Mouse (Mus musculus) neural tube, embryonic 11.5 days (tissue): ENCODE data around the gene Kif22. TPM values are rescaled to one million over a fixed set of nuclear protein-coding genes. Genes with fewer than 3 reads are reported as not detected.

ENCODE experiments used
- ATAC-seq: fragments of 200-750 bp; cut with Nextera tagmentation; 2 replicates; pipeline ENCODE4 v1.8.0; 2017; ENCODE audit warnings: moderate number of reproducible peaks, mild to moderate bottlenecking, moderate TSS enrichment, moderate library complexity; ENCODE audit not compliant: insufficient read depth, low FRiP score, low TSS enrichment
- DNase-seq: peaks from one replicate; pipeline ENCODE4 v3.0.0-alpha.2; 2015; ENCODE audit warnings: low spot score
- H3K27ac ChIP-seq: fragments of 300-500 bp; sonication (generic); 2 replicates; pipeline ENCODE4 v1.5.1; 2014; ENCODE audit warnings: low read depth, mild to moderate bottlenecking, low read length
- H3K27me3 ChIP-seq: fragments of 300-500 bp; sonication (generic); 2 replicates; pipeline ENCODE4 v1.6.1; 2014; ENCODE audit warnings: mild to moderate bottlenecking, low read length, mixed read lengths; ENCODE audit not compliant: control insufficient read depth, insufficient read depth
- H3K36me3 ChIP-seq: fragments of 300-500 bp; sonication (generic); 2 replicates; pipeline ENCODE4 v1.6.1; 2014; ENCODE audit warnings: mild to moderate bottlenecking, low read length, moderate library complexity, mixed read lengths; ENCODE audit not compliant: control insufficient read depth, insufficient read depth
- H3K4me1 ChIP-seq: fragments of 300-500 bp; sonication (generic); 2 replicates; pipeline ENCODE4 v1.6.1; 2014; ENCODE audit warnings: low read length, mixed read lengths; ENCODE audit not compliant: control insufficient read depth, insufficient read depth
- H3K4me2 ChIP-seq: fragments of 300-500 bp; sonication (generic); 2 replicates; pipeline ENCODE4 v1.6.1; 2014; ENCODE audit warnings: low read depth, mild to moderate bottlenecking, moderate library complexity
- H3K4me3 ChIP-seq: fragments of 300-500 bp; sonication (generic); 2 replicates; pipeline ENCODE4 v1.5.1; 2014; ENCODE audit warnings: low read depth, low read length
- H3K9ac ChIP-seq: fragments of 300-500 bp; sonication (generic); 2 replicates; pipeline ENCODE4 v1.6.1; 2014; ENCODE audit warnings: mild to moderate bottlenecking, low read length
- H3K9me3 ChIP-seq: fragments of 300-500 bp; sonication (generic); 2 replicates; pipeline ENCODE4 v1.6.1; 2016; ENCODE audit warnings: low read length; ENCODE audit not compliant: control insufficient read depth
- WGBS: fragments of 180-500 bp; shearing (Covaris S2); extraction: QIAGEN DNeasy Blood & Tissue Kit; methylation state at CpG from one replicate; pipeline ENCODE4 v1.1.7; 2014; 5-methylcytosine and 5-hydroxymethylcytosine counted together
- polyA plus RNA-seq: library from polyadenylated mRNA; unstranded; fragments of >200 nt; fragmentation: Nextera tagmentation; extraction: Ambion mirVana; gene quantifications from 2 replicates; pipeline ENCODE4 v1.2.1, GENCODE M21; 2014

Gene Kif22
- polyA plus RNA-seq, 1 experiment from 2014 or later: 168 TPM

GRCm38 (mm10) chr7:127084794-127085193 is 42.5 kb upstream of the Kif22 start:
- no peaks in the 10 kb centered on the region for H3K9me3 ChIP-seq
- ATAC-seq (no peak), DNase-seq (no peak)
- no peaks in the 10 kb centered on the region for H3K27me3 ChIP-seq
- H3K4me1 ChIP-seq: peaks cover 5% of the 10 kb centered on the region; the same call in 1 of the 2 replicates
- no peaks in the 10 kb centered on the region for H3K36me3 ChIP-seq
- H3K4me2 ChIP-seq: no peak overlapping the region
- 79% methylated on average over 2 of the region's 2 CpGs for WGBS
- no peak overlapping the region for H3K9ac ChIP-seq
- H3K4me3 ChIP-seq: no peak overlapping the region
- H3K27ac ChIP-seq: no peak overlapping the region

DNA sequence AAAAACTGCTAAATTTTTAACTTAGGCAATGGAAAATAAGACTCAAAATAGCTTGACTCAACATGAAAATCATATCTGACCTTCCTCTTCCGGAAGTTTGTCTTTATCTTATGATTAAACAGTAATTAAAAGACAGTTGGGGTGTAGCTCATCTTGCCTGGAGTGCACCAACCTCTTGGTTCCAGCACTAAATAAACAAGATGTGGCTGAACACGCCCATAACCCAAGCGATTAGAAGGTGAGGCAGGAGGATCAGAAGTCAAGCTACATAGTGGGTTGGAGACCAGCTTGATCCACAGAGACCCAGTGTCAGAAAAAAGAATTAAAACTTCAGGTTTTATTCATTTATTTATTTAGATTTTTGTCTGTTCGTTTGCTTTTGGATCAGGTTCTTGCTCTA is 41.4 kb upstream of the Kif22 start:
- 85% methylated on average over 4 of the region's 4 CpGs for WGBS

DNA sequence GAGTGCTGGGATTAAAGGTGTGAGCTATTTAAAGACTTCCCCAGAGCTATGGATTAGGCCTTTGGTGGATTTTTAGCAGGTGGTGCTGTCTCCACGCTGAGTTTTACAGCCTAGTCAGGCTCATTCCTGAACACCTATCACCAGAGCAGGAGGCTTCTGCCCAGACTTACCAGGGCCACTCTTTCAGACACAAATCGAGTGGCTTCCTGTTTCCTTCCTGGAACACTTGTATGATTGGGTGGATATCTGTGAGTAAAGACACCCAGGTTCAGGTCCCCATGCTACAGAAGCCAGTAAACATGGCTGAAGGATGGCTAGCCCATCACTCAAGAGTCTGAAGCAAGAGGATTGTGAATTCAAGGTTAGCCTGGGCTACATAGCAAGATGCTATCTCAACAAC is 40.7 kb upstream of the Kif22 start:
- DNase-seq: no peak
- Histone ChIP-seq H3K9me3 (no peaks in the 10 kb centered on the region), H3K4me1 (no peaks in the 10 kb centered on the region), H3K4me2 (no peak overlapping the region), H3K9ac (no peak overlapping the region), H3K27me3 (no peaks in the 10 kb centered on the region), H3K4me3 (no peak overlapping the region), H3K27ac (no peak overlapping the region), H3K36me3 (no peaks in the 10 kb centered on the region)
- no peak for ATAC-seq
- WGBS: 47% methylated on average over 2 of the region's 2 CpGs

More for the DNA sequence above, 41.4 kb upstream of the Kif22 start:
- H3K36me3 ChIP-seq: no peaks in the 10 kb centered on the region
- no peak for DNase-seq
- H3K4me3 ChIP-seq: no peak overlapping the region
- no peaks in the 10 kb centered on the region for H3K27me3 ChIP-seq
- no peaks in the 10 kb centered on the region for H3K9me3 ChIP-seq
- no peak overlapping the region for H3K4me2 ChIP-seq
- H3K27ac ChIP-seq: no peak overlapping the region
- no peak overlapping the region for H3K9ac ChIP-seq
- ATAC-seq: no peak
- no peaks in the 10 kb centered on the region for H3K4me1 ChIP-seq

DNA sequence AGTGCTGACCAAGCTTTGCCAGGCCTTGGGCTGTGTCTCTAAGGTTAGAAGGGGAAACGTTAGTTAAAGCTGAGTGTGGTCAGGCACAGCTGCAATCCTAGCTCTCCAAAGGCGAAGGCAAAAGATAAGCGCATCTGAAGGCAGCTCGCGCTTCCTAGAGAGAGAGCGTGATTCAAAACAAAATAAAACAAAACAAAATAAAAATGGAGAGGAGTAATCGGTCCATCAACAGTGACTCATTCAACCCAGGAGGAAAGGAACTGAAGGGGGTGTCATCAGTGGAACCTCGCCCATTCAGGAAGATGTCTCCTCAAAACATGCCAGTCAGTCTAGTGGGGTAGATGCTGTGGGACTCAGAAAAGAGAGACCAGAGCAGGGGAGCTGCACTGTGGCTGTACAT is 40.0 kb upstream of the Kif22 start:
- no peak overlapping the region for H3K4me2 ChIP-seq
- ATAC-seq (no peak), DNase-seq (no peak)
- no peaks in the 10 kb centered on the region for H3K27me3 ChIP-seq
- no peaks in the 10 kb centered on the region for H3K9me3 ChIP-seq
- WGBS: 85% methylated on average over 8 of the region's 8 CpGs
- no peak overlapping the region for H3K4me3 ChIP-seq
- H3K27ac ChIP-seq: no peak overlapping the region
- H3K9ac ChIP-seq: no peak overlapping the region
- H3K4me1 ChIP-seq: no peaks in the 10 kb centered on the region
- no peaks in the 10 kb centered on the region for H3K36me3 ChIP-seq

DNA sequence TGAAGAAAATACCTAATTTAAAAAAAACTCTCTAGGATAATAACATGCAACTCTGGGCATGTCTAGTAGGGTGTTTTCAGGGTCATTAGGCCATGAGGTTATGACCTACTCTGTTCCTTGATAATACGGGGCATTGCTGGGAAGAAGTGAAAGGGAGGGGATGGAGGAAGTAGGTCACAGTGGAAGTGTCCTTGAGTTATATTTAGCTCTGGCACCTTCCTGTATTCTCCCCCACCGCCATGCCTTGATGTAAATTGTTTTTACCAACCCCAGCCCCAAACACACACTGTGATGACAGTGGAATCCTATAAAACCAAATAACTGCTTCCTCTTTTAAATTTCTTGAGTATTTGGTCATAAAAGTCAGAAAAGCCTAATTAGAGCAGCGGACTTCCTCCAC is 37.8 kb upstream of the Kif22 start:
- H3K9ac ChIP-seq: no peak overlapping the region
- H3K4me2 ChIP-seq: no peak overlapping the region
- no peaks in the 10 kb centered on the region for H3K9me3 ChIP-seq
- no peak overlapping the region for H3K27ac ChIP-seq
- H3K4me3 ChIP-seq: no peak overlapping the region
- WGBS: 69% methylated on average over 3 of the region's 3 CpGs
- no peaks in the 10 kb centered on the region for H3K4me1 ChIP-seq
- no peak for ATAC-seq
- no peaks in the 10 kb centered on the region for H3K27me3 ChIP-seq
- H3K36me3 ChIP-seq: no peaks in the 10 kb centered on the region
- no peak for DNase-seq

DNA sequence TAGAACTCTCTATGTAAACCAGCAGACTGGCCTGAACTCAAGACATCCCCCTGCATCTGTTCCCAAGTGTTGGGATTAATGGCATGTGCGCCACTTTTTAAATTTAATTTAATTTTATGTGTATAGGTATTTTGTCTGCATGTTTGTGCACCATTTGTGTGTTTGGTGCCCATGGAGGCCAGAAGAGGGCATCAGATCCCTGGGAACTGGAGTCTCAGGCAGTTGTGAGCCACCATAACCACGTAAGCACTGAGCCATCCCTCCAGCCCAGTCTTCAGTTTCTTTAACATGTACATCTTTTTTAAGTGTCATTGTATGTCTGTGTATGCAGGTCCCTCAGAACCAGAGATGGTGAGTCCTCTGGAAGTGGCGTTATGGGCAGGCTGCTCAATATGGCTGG is 35.4 kb upstream of the Kif22 start:
- Histone ChIP-seq H3K4me3 (no peak overlapping the region), H3K9me3 (no peaks in the 10 kb centered on the region), H3K27me3 (no peaks in the 10 kb centered on the region), H3K4me1 (no peaks in the 10 kb centered on the region), H3K27ac (no peak overlapping the region), H3K36me3 (no peaks in the 10 kb centered on the region), H3K9ac (no peak overlapping the region), H3K4me2 (no peak overlapping the region)
- ATAC-seq (no peak), DNase-seq (no peak)
- 87% methylated on average over 3 of the region's 3 CpGs for WGBS

GRCm38 (mm10) chr7:127076188-127076587 is 33.9 kb upstream of the Kif22 start:
- DNase-seq: no peak
- Histone ChIP-seq H3K4me3 (no peak overlapping the region), H3K9ac (no peak overlapping the region), H3K27ac (no peak overlapping the region), H3K4me1 (no peaks in the 10 kb centered on the region), H3K36me3 (no peaks in the 10 kb centered on the region), H3K9me3 (no peaks in the 10 kb centered on the region), H3K4me2 (no peak overlapping the region), H3K27me3 (no peaks in the 10 kb centered on the region)
- 94% methylated on average over 5 of the region's 5 CpGs for WGBS
- ATAC-seq: no peak

GRCm38 (mm10) chr7:127073221-127073620 is 30.9 kb upstream of the Kif22 start:
- H3K9ac ChIP-seq: no peak overlapping the region
- no peaks in the 10 kb centered on the region for H3K27me3 ChIP-seq
- WGBS: 93% methylated on average over 4 of the region's 4 CpGs
- ATAC-seq (no peak), DNase-seq (no peak)
- no peaks in the 10 kb centered on the region for H3K36me3 ChIP-seq
- H3K27ac ChIP-seq: no peak overlapping the region
- H3K4me3 ChIP-seq: no peak overlapping the region
- no peaks in the 10 kb centered on the region for H3K4me1 ChIP-seq
- H3K9me3 ChIP-seq: no peaks in the 10 kb centered on the region
- no peak overlapping the region for H3K4me2 ChIP-seq

DNA sequence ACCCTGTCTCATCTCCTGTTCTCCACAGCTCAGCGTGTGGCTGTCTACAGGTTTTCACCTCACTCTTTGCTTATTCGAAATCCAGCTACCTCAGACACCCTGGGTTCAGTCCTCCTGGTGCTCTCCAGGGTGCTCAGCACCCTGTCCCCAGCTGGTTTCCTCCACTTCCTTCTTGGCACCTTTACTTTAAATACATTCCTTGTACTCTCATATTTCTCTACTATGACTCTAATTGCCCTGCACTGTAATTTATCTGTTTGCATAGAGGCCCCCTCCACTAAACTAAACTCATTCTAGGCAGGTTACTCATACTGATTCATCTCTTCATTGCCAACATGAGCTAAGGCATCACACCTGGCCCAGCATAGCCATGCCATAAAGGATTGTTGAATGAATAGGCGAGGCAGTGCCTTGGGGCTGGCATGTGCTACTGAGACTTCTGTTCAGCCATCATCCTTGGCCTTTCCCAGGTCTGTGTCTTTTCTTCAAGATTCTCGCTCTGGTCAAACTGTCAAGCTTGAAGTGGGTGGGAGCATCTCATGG is 28.7 kb upstream of the Kif22 start:
- WGBS: 76% methylated on average over 4 of the region's 4 CpGs
- ATAC-seq: no peak

More for the DNA sequence above, 28.7 kb upstream of the Kif22 start:
- DNase-seq: no peak
- no peaks in the 10 kb centered on the region for H3K36me3 ChIP-seq
- no peak overlapping the region for H3K9ac ChIP-seq
- H3K4me3 ChIP-seq: no peak overlapping the region
- H3K27me3 ChIP-seq: no peaks in the 10 kb centered on the region
- no peaks in the 10 kb centered on the region for H3K4me1 ChIP-seq
- no peaks in the 10 kb centered on the region for H3K9me3 ChIP-seq
- no peak overlapping the region for H3K4me2 ChIP-seq
- H3K27ac ChIP-seq: no peak overlapping the region
